ENCODE assay signal across 29 mouse cellular contexts in genomic region chr5:121224856-121225255, GRCm38 (mm10). TPM values are rescaled to one million over a fixed set of nuclear protein-coding genes. Genes with fewer than 3 reads are reported as not detected.
A peak's percentile ranks its signal among the peaks of the same experiment; 100 is the strongest.
DNase-seq lines count a peak whose midpoint lies in the region; ATAC-seq and TF ChIP-seq lines count a peak whose summit lies in the region.
"Had no signal": no experiment of that assay in that cellular context is flagged by ENCODE, and none has a peak within 500 bp of the region (broad histone marks: within the 10 kb centered on the region; RNA-seq: fewer than 3 reads in every experiment).

No protein-coding gene starts in this region.

- peak overlapping the region; percentile 43 for H3K4me2 ChIP-seq in liver, embryonic 12.5 days
- H3K4me2 ChIP-seq in liver, embryonic 11.5 days: no peak overlapping the region
- peak overlapping the region; percentile 45 for H3K4me2 ChIP-seq in liver, embryonic 15.5 days
- H3K4me2 ChIP-seq: embryonic facial prominence, embryonic 13.5 days; heart, embryonic 11.5 days; hindbrain, embryonic 13.5 days had no signal

- peaks cover 77% of the 10 kb centered on the region for H3K4me1 ChIP-seq in liver, embryonic 12.5 days
- peaks cover 41% of the 10 kb centered on the region for H3K4me1 ChIP-seq in liver, embryonic 11.5 days (replicated peaks; ENCODE audit: control insufficient read depth, insufficient read depth, low read length)
- H3K4me1 ChIP-seq in liver, embryonic 15.5 days (replicated peaks): peaks cover 67% of the 10 kb centered on the region
- peaks cover 9% of the 10 kb centered on the region for H3K4me1 ChIP-seq in thymus, adult 2 months (replicated peaks; ENCODE audit: control insufficient read depth, insufficient read depth, low read length)
- H3K4me1 ChIP-seq in limb, embryonic 10.5 days: peaks cover 13% of the 10 kb centered on the region

- H3K27ac ChIP-seq in liver, embryonic 12.5 days: peak overlapping the region; percentile 80
- H3K27ac ChIP-seq in liver, embryonic 11.5 days (ENCODE audit: low read depth, low read length): no peak overlapping the region
- peak overlapping the region; percentile 69 for H3K27ac ChIP-seq in liver, embryonic 15.5 days (replicated peaks)
- H3K27ac ChIP-seq in thymus, adult 2 months (ENCODE audit: control insufficient read depth, insufficient read depth, low read length): no peak overlapping the region
- no peak overlapping the region for H3K27ac ChIP-seq in limb, embryonic 10.5 days
- H3K27ac ChIP-seq: embryonic facial prominence, embryonic 10.5 days; embryonic facial prominence, embryonic 13.5 days; gastrocnemius, adult 2 months; hindbrain, embryonic 10.5 days; hindbrain, embryonic 13.5 days had no signal

- no peak for TF ChIP-seq POLR2A in thymus, adult 2 months (IDR thresholded peaks at IDR 0.05; ENCODE audit: control insufficient read depth, extremely low read depth, insufficient read depth, low read length, poor library complexity)

- DNase-seq in liver, embryonic 11.5 days (ENCODE audit: low spot score): no peak
- DNase-seq in right cerebral cortex, adult 18-20 months: peak; percentile 48
- no peak for DNase-seq in right cerebral cortex, postnatal 14 days
- DNase-seq in thymus, adult 2 months: no peak
- DNase-seq in limb, embryonic 10.5 days (ENCODE audit: low spot score): no peak
- DNase-seq: adrenal gland, adult 2 months; adrenal gland, postnatal 14 days; B cell, adult 2 months; cerebellum, adult 11-12 months; cerebellum, adult 8-10 months; cerebellum, postnatal 10 days; cerebellum, postnatal 36 days; embryo, embryonic 11 days; forebrain, postnatal 0 days; gastrocnemius, adult 2 months; gastrocnemius, postnatal 14 days; heart, adult 11 months; heart, postnatal 36 days had no signal

- H3K36me3 ChIP-seq in liver, embryonic 12.5 days: peaks cover 32% of the 10 kb centered on the region
- 0 out of 2 replicates have a peak, but pooled peaks cover 4% of the 10 kb centered on the region for H3K36me3 ChIP-seq in liver, embryonic 11.5 days (ENCODE audit: control insufficient read depth, insufficient read depth, low read length)
- H3K36me3 ChIP-seq in liver, embryonic 15.5 days (replicated peaks): peaks cover 28% of the 10 kb centered on the region
- H3K36me3 ChIP-seq in thymus, adult 2 months (ENCODE audit: control insufficient read depth, insufficient read depth, low read length): no peaks in the 10 kb centered on the region
- no peaks in the 10 kb centered on the region for H3K36me3 ChIP-seq in limb, embryonic 10.5 days
- H3K36me3 ChIP-seq: embryonic facial prominence, embryonic 13.5 days; hindbrain, embryonic 10.5 days; hindbrain, embryonic 13.5 days had no signal

- WGBS in liver, embryonic 12.5 days (ENCODE audit: insufficient replicate concordance): 78% methylated on average over 3 of the region's 3 CpGs
- 79% methylated on average over 3 of the region's 3 CpGs for WGBS in liver, embryonic 11.5 days
- WGBS in liver, embryonic 15.5 days (ENCODE audit: insufficient replicate concordance): 71% methylated on average over 3 of the region's 3 CpGs
- 70% methylated on average over 3 of the region's 3 CpGs for WGBS in thymus, adult 2 months
- WGBS in limb, embryonic 10.5 days: 88% methylated on average over 3 of the region's 3 CpGs

- peak overlapping the region; percentile 27; the same call in 1 of the 2 replicates for H3K9ac ChIP-seq in liver, embryonic 12.5 days
- H3K9ac ChIP-seq in liver, embryonic 11.5 days (ENCODE audit: low read depth, low read length): no peak overlapping the region
- H3K9ac ChIP-seq in liver, embryonic 15.5 days: 0 out of 2 replicates have a peak overlapping the region, but pooled peaks have one; percentile 1
- H3K9ac ChIP-seq: embryonic facial prominence, embryonic 13.5 days; forebrain, postnatal 0 days; hindbrain, embryonic 13.5 days had no signal

- H3K4me3 ChIP-seq in liver, embryonic 12.5 days: no peak overlapping the region
- H3K4me3 ChIP-seq in liver, embryonic 11.5 days (ENCODE audit: low read depth, low read length): no peak overlapping the region
- no peak overlapping the region for H3K4me3 ChIP-seq in liver, embryonic 15.5 days (replicated peaks)
- H3K4me3 ChIP-seq in thymus, adult 2 months (ENCODE audit: control insufficient read depth, insufficient read depth, low read length): no peak overlapping the region
- no peak overlapping the region for H3K4me3 ChIP-seq in limb, embryonic 10.5 days
- H3K4me3 ChIP-seq: embryonic facial prominence, embryonic 10.5 days; embryonic facial prominence, embryonic 13.5 days; gastrocnemius, adult 2 months; hindbrain, embryonic 10.5 days; hindbrain, embryonic 13.5 days had no signal

- TF ChIP-seq CTCF in thymus, adult 2 months (IDR thresholded peaks at IDR 0.05; ENCODE audit: borderline replicate concordance, control insufficient read depth, extremely low read depth, insufficient read depth, low read length, poor library complexity): no peak

- no peak for ATAC-seq in liver, embryonic 12.5 days
- ATAC-seq in liver, embryonic 11.5 days (replicated peaks; ENCODE audit: low FRiP score): no peak
- no peak for ATAC-seq in liver, embryonic 15.5 days (ENCODE audit: insufficient read depth)
- ATAC-seq: forebrain, embryonic 14.5 days; forebrain, postnatal 0 days; hindbrain, embryonic 16.5 days had no signal

- no peaks in the 10 kb centered on the region for H3K9me3 ChIP-seq in liver, embryonic 12.5 days (replicated peaks)
- no peaks in the 10 kb centered on the region for H3K9me3 ChIP-seq in liver, embryonic 11.5 days (ENCODE audit: control insufficient read depth, low read length)
- no peaks in the 10 kb centered on the region for H3K9me3 ChIP-seq in liver, embryonic 15.5 days (replicated peaks)
- H3K9me3 ChIP-seq in limb, embryonic 10.5 days (replicated peaks): no peaks in the 10 kb centered on the region
- H3K9me3 ChIP-seq: embryonic facial prominence, embryonic 10.5 days; embryonic facial prominence, embryonic 13.5 days; G1E; hindbrain, embryonic 10.5 days; hindbrain, embryonic 13.5 days had no signal

- H3K27me3 ChIP-seq in liver, embryonic 12.5 days (replicated peaks): no peaks in the 10 kb centered on the region
- H3K27me3 ChIP-seq in liver, embryonic 11.5 days (replicated peaks; ENCODE audit: control insufficient read depth, insufficient read depth, low read length): no peaks in the 10 kb centered on the region
- no peaks in the 10 kb centered on the region for H3K27me3 ChIP-seq in liver, embryonic 15.5 days
- no peaks in the 10 kb centered on the region for H3K27me3 ChIP-seq in thymus, adult 2 months (ENCODE audit: control insufficient read depth, insufficient read depth, low read length)
- H3K27me3 ChIP-seq in limb, embryonic 10.5 days (ENCODE audit: low read depth, poor library complexity, severe bottlenecking): no peaks in the 10 kb centered on the region
- H3K27me3 ChIP-seq: CH12.LX; embryonic facial prominence, embryonic 13.5 days; hindbrain, embryonic 13.5 days had no signal

RNA-seq across cellular contexts. Expression of gene Hectd4, which starts 4.8 kb away (rescaled TPM):
- 13.3 and 14.4 TPM in 2 replicates for polyA plus RNA-seq in liver, embryonic 12.5 days (2016; fragmentation: Nextera tagmentation; extraction: Ambion mirVana)
- polyA plus RNA-seq in liver, embryonic 11.5 days (2014; fragmentation: Nextera tagmentation; extraction: Ambion mirVana): 11.8 and 16.3 TPM in 2 replicates
- 10.1 and 12.0 TPM in 2 replicates for polyA plus RNA-seq in liver, embryonic 15.5 days (2015; fragmentation: Nextera tagmentation; extraction: Ambion mirVana)
- polyA plus RNA-seq in thymus, adult 2 months (2012; rRNA removed): 61.5 and 67.5 TPM in 2 replicates
- 4.2 and 5.1 TPM in 2 replicates for polyA plus RNA-seq in limb, embryonic 10.5 days (2016; fragmentation: Nextera tagmentation; extraction: Ambion mirVana)

RNA-seq across cellular contexts. Expression of gene Rpl6, which starts 20.6 kb away (rescaled TPM):
- 590 and 602 TPM in 2 replicates for polyA plus RNA-seq in liver, embryonic 12.5 days (2016; fragmentation: Nextera tagmentation; extraction: Ambion mirVana)
- polyA plus RNA-seq in liver, embryonic 11.5 days (2014; fragmentation: Nextera tagmentation; extraction: Ambion mirVana): 959 and 1,036 TPM in 2 replicates
- polyA plus RNA-seq in liver, embryonic 15.5 days (2015; fragmentation: Nextera tagmentation; extraction: Ambion mirVana): 294 and 338 TPM in 2 replicates
- 391 and 394 TPM in 2 replicates for polyA plus RNA-seq in thymus, adult 2 months (2012; rRNA removed)
- polyA plus RNA-seq in limb, embryonic 10.5 days (2016; fragmentation: Nextera tagmentation; extraction: Ambion mirVana): 661 and 766 TPM in 2 replicates

RNA-seq across cellular contexts. Expression of gene Ptpn11, which starts 33.7 kb away (rescaled TPM):
- 15.2 and 15.8 TPM in 2 replicates for polyA plus RNA-seq in liver, embryonic 12.5 days (2016; fragmentation: Nextera tagmentation; extraction: Ambion mirVana)
- 21.5 TPM in 2 replicates for polyA plus RNA-seq in liver, embryonic 11.5 days (2014; fragmentation: Nextera tagmentation; extraction: Ambion mirVana)
- 9.1 and 9.2 TPM in 2 replicates for polyA plus RNA-seq in liver, embryonic 15.5 days (2015; fragmentation: Nextera tagmentation; extraction: Ambion mirVana)
- 30.0 and 33.1 TPM in 2 replicates for polyA plus RNA-seq in thymus, adult 2 months (2012; rRNA removed)
- 23.6 and 24.9 TPM in 2 replicates for polyA plus RNA-seq in limb, embryonic 10.5 days (2016; fragmentation: Nextera tagmentation; extraction: Ambion mirVana)

Comparison
In these comparisons a context has a peak if more than half of its experiments do, and no peak if none do; other contexts are left out.
1. H3K27ac ChIP-seq: peak in liver, embryonic 12.5 days (single experiment) and liver, embryonic 15.5 days (single experiment); none in liver, embryonic 11.5 days (single experiment), thymus, adult 2 months (single experiment) and limb, embryonic 10.5 days (single experiment).